Mouse (Mus musculus) left cerebral cortex, postnatal 4 days (tissue): Measurements from ENCODE around the gene Rnf39. TPM values are rescaled to one million over a fixed set of nuclear protein-coding genes. Genes with fewer than 3 reads are reported as not detected.
A peak's percentile ranks its signal among the peaks of the same experiment; 100 is the strongest.

Source experiments
- DNase-seq: peaks from one replicate; pipeline ENCODE4 v3.0.0-alpha.2; 2022
- intact Hi-C: fragments of 180-260 bp; cut with DNase I; formaldehyde crosslinking; loops from one replicate; pipeline ENCODE4 v1.15.1; 2025
- total RNA-seq, 2 experiments: library from RNA; stranded (reverse); gene quantifications; 2 replicates each; pipeline ENCODE4 v1.2.3; 2021

Rnf39 gene
- total RNA-seq, 2 experiments from 2014 or later: 1.7 TPM

- no peak for DNase-seq
- intact Hi-C loops: no loop called here
Measured at GRCm38 (mm10) chr17:36931806-36932205, 10.9 kb upstream of the Rnf39 start.

GRCm38 (mm10) chr17:36938056-36938455 lies 4.7 kb upstream of the Rnf39 start:
- no peak for DNase-seq
- intact Hi-C loops: no loop called here

- intact Hi-C loops: no loop called here
Measured at GRCm38 (mm10) chr17:36942391-36942790, 327 bp upstream of the Rnf39 start.

GRCm38 (mm10) chr17:36943691-36944090 lies 973 bp downstream of the Rnf39 start:
- intact Hi-C loops: no loop called here
- no peak for DNase-seq

More at GRCm38 (mm10) chr17:36942391-36942790, 327 bp upstream of the Rnf39 start:
- peak; percentile 29 for DNase-seq

GRCm38 (mm10) chr17:36944121-36944775 lies 1.5 kb downstream of the Rnf39 start:
- intact Hi-C loops: no loop called here
- no peak for DNase-seq

- DNase-seq: peak; percentile 72
- intact Hi-C loops: loop anchor here (5.0 kb wide), 1 partner anchor 100 kb away; the partner anchor contains the start of gene Gabbr1
Measured at GRCm38 (mm10) chr17:36947051-36947819, 4.5 kb downstream of the Rnf39 start.

GRCm38 (mm10) chr17:36948286-36948685 lies 5.6 kb downstream of the Rnf39 start:
- intact Hi-C loops: loop anchor here (5.0 kb wide), 1 partner anchor 99 kb away; the partner anchor contains the start of gene Gabbr1
- DNase-seq: no peak

GRCm38 (mm10) chr17:36949265-36949664 lies 6.5 kb downstream of the Rnf39 start:
- DNase-seq: no peak
- intact Hi-C loops: loop anchor here (5.0 kb wide), 1 partner anchor 98 kb away; the partner anchor contains the start of gene Gabbr1

- intact Hi-C loops: no loop called here
Measured at GRCm38 (mm10) chr17:36950981-36951947, 8.5 kb downstream of the Rnf39 start, which contains the start of gene Ppp1r11. TSS of gene Ppp1r11 (minus strand) at chr17:36951741.

GRCm38 (mm10) chr17:36952631-36953030 lies 9.9 kb downstream of the Rnf39 start:
- DNase-seq: no peak
- intact Hi-C loops: no loop called here

More at GRCm38 (mm10) chr17:36950981-36951947, 8.5 kb downstream of the Rnf39 start, which contains the start of gene Ppp1r11:
- peak; percentile 98 for DNase-seq

- intact Hi-C loops: no loop called here
Measured at GRCm38 (mm10) chr17:36953062-36953461, 10.3 kb downstream of the Rnf39 start.

GRCm38 (mm10) chr17:36957999-36958743 lies 15.5 kb downstream of the Rnf39 start, which contains the start of the genes Znrd1 and Znrd1as:
TSS of gene Znrd1 (minus strand) at chr17:36958559.
TSS of gene Znrd1as (plus strand) at chr17:36958592.
- intact Hi-C loops: no loop called here
- peak; percentile 96 for DNase-seq

More at GRCm38 (mm10) chr17:36953062-36953461, 10.3 kb downstream of the Rnf39 start:
- no peak for DNase-seq

GRCm38 (mm10) chr17:36958884-36959283 lies 16.2 kb downstream of the Rnf39 start:
- DNase-seq: no peak

GRCm38 (mm10) chr17:36961125-36961524 lies 18.4 kb downstream of the Rnf39 start:
- no peak for DNase-seq
- intact Hi-C loops: no loop called here

More at GRCm38 (mm10) chr17:36958884-36959283, 16.2 kb downstream of the Rnf39 start:
- intact Hi-C loops: no loop called here

GRCm38 (mm10) chr17:36966875-36967274 lies 24.2 kb downstream of the Rnf39 start:
- intact Hi-C loops: no loop called here
- DNase-seq: no peak

GRCm38 (mm10) chr17:36970316-36970890 lies 27.7 kb downstream of the Rnf39 start:
- intact Hi-C loops: no loop called here
- DNase-seq: no peak

GRCm38 (mm10) chr17:36971172-36971850 lies 28.6 kb downstream of the Rnf39 start:
- DNase-seq: no peak
- intact Hi-C loops: no loop called here

GRCm38 (mm10) chr17:36972791-36973190 lies 30.1 kb downstream of the Rnf39 start:
- no peak for DNase-seq
- intact Hi-C loops: no loop called here
